Mouse (Mus musculus) ES-E14 (cell line): Measurements from ENCODE around the gene Ctsf.

Experiments
- CHD2 ChIP-seq: IDR thresholded peaks from 2 replicates; pipeline ENCODE4 v1.6.1; 2014; ENCODE audit warnings: mild to moderate bottlenecking, low read depth, low read length, inconsistent platforms
- HCFC1 ChIP-seq: IDR thresholded peaks from 2 replicates; pipeline ENCODE4 v1.6.1; 2012; ENCODE audit warnings: low read length, inconsistent platforms, borderline replicate concordance; ENCODE audit not compliant: insufficient read depth
- MAFK ChIP-seq: IDR thresholded peaks from 2 replicates; pipeline ENCODE4 v1.6.1; 2014; ENCODE audit warnings: mild to moderate bottlenecking, low read depth, low read length, inconsistent platforms; ENCODE audit not compliant: insufficient read depth
- ZC3H11A ChIP-seq: IDR thresholded peaks from 2 replicates; pipeline ENCODE4 v1.6.1; 2012; ENCODE audit warnings: low read depth, mild to moderate bottlenecking, inconsistent platforms, low read length, borderline replicate concordance
- ZNF384 ChIP-seq: IDR thresholded peaks from 2 replicates; pipeline ENCODE4 v1.6.1; 2012; ENCODE audit warnings: low read depth, low read length, inconsistent platforms

GRCm38 (mm10) chr19:4896780-4897520 lies 42.0 kb downstream of the Ctsf start:
- TF ChIP-seq HCFC1 = no peak
- TF ChIP-seq ZC3H11A = no peak
- no peak for TF ChIP-seq CHD2
- TF ChIP-seq MAFK = no peak
- TF ChIP-seq ZNF384 = no peak
